Mouse (Mus musculus) mature B cell (primary cell): ENCODE measurements around the gene Aff3.

ENCODE experiments used
- in situ Hi-C: fragments of 300-500 bp; cut with MboI; formaldehyde crosslinking; loops from 2 replicates; pipeline ENCODE4 v1.14.3; 2019

The Aff3 gene

GRCm38 (mm10) chr1:38237831-38238230 lies 426.9 kb downstream of the Aff3 start:
- in situ Hi-C loops: no loop called here

- in situ Hi-C loops: no loop called here
These were observed 427.5 kb downstream of the Aff3 start for GRCm38 (mm10) chr1:38237027-38237787.

- in situ Hi-C loops: no loop called here
These were observed 431.6 kb downstream of the Aff3 start for GRCm38 (mm10) chr1:38233121-38233520.

GRCm38 (mm10) chr1:38230041-38230440 lies 434.7 kb downstream of the Aff3 start:
- in situ Hi-C loops: no loop called here

GRCm38 (mm10) chr1:38228806-38229205 lies 435.9 kb downstream of the Aff3 start:
- in situ Hi-C loops: no loop called here

DNA sequence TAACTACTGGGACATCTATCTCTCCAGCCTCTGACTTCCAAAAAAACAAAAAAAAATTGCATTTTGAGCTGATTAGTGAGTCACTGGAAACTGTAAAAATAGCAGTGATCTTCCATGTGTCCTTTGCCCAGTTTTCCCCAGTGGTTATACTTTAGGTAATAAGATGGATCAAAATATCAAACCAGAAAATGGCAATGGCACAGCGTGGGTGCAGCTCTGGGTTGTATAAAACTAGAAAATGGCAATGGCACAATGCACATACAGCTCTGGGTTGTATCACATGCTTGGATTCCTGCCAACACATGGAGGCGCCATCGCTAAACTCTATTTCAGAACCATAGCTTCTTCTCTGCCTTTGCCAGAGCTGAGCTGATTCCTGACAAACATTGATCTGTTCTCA lies 439.6 kb downstream of the Aff3 start:
- in situ Hi-C loops: no loop called here

- in situ Hi-C loops: no loop called here
These were observed 442.6 kb downstream of the Aff3 start for GRCm38 (mm10) chr1:38222160-38222559.

- in situ Hi-C loops: no loop called here
These were observed 443.3 kb downstream of the Aff3 start for GRCm38 (mm10) chr1:38221431-38221830.

DNA sequence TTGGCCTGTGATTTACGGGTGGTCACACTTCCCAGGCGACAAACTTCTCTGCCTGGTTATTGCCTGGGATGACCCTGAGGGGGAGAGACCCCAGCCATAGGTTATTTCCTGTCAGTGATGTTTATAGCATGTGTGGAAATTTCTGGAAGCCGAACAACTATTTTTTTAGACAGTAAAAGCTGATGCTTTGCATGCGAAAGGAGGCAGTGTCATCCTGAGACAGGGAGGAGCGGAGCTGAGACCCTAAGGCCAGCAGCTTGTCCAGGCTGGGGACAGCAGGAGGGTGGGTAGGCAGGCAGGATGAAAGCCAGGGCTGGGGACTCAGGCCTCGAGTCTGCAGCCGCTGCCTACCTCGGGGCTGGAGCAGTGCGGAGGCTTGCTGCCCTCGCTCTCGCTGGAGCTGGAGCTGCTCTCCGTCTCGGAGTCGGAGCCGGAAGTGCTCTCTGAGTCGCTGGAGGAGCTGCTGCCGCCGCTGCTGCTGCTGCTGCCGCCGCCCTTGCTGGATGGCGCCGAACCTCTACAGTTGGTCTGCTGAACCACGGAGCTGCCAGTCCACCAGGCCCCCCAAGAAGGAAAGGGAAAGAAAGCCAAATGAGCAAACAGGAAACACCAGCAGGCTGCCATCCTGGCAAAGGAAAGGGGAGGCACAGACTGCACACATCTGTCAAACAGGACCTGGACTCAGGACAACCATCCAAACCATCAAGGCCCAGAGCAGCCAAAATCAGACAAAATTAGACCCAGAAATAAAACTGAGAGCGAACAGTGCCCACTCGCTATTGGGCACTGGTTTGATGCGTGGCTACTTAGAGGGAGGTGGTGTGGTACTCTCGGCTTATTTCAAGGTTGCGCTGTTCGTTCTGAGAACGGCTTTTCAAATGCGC lies 446.6 kb downstream of the Aff3 start:
- in situ Hi-C loops: no loop called here

DNA sequence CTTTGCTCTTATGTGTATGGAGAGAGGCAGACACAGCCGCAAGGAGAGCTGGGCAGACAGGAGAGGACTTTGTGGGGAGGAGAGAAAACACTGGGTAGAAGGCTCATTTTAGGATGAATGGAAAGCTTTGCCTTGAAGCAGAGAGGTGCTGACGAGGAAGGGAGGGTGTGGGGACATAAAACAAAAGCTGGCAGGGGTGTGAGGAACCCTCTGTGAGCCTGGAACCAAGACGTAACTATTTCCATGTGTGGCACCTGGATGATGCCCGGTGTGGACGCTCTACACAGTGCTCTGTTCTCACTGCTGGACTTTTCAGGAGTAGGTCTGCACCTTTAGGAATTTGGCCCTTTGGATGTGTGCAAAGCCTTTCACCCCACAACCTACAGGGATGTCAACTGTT lies 447.7 kb downstream of the Aff3 start:
- in situ Hi-C loops: no loop called here

- in situ Hi-C loops: no loop called here
These were observed 451.4 kb downstream of the Aff3 start for GRCm38 (mm10) chr1:38213377-38213776.

- in situ Hi-C loops: no loop called here
These were observed 452.4 kb downstream of the Aff3 start for GRCm38 (mm10) chr1:38212386-38212785.

- in situ Hi-C loops: no loop called here
These were observed 462.1 kb downstream of the Aff3 start for GRCm38 (mm10) chr1:38202475-38203183.

DNA sequence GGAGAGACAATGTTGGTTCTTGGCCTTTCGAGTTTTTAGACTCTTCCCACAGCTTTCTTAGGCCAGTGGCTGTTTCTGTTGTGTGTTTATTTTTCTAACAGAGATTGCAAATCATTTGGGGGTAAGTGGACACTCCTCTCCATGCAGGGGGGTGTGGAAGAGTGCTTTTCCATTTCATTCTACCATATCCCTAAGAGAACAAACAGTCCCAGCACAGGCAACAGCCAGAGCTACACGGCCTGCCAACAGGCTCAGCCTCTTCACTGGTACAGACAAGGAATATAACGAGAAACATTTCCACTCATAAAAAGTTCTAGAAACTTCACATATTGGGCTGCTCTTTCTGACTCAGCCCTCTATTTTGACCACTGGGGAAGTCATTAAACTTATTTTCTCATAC lies 463.0 kb downstream of the Aff3 start:
- in situ Hi-C loops: no loop called here

- in situ Hi-C loops: no loop called here
These were observed 464.8 kb downstream of the Aff3 start for GRCm38 (mm10) chr1:38199669-38200635.

- in situ Hi-C loops: no loop called here
These were observed 466.2 kb downstream of the Aff3 start for GRCm38 (mm10) chr1:38198393-38199029.

- in situ Hi-C loops: no loop called here
These were observed 467.5 kb downstream of the Aff3 start for GRCm38 (mm10) chr1:38197145-38197682.

- in situ Hi-C loops: no loop called here
These were observed 469.0 kb downstream of the Aff3 start for GRCm38 (mm10) chr1:38195721-38196120.

GRCm38 (mm10) chr1:38186227-38186545 lies 478.6 kb downstream of the Aff3 start:
- in situ Hi-C loops: no loop called here

DNA sequence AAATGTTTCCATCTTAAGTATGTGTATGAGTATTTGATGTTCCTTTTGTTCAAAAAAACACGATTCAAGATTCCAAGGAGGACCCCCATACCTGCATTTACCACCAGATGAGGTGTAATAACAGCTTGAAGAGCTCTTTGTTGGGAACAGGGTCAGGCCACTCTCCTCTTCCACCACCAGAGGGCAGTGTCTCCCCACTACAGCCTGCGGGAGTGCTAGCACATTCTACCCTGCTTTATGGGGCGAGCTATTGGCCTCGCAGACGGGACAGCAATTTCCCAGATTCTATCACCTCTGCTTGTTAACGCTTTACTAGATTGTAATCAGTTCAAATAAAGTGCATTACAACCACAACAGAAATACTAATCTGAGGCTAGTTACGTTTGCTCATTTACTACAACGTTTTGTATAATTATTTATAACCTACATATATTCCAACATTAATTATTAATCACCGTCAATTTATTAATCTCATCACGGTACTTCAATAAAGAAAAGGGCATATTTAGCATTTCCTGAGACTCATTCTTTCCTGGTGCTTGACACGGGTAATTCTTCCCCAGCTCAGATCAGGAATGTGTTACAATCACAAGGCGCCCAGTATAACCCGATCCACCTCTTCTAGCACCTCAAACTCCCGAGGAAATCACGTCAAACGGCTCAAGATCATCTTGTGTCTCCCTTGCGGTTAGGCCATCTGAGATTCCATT lies 479.1 kb downstream of the Aff3 start:
- in situ Hi-C loops: no loop called here
